Mouse (Mus musculus) thymus, postnatal 36 days (tissue): Measurements from ENCODE around the gene Tcf15.

Experiments
- DNase-seq, 2 experiments: peaks; one replicate each; pipeline ENCODE4 v3.0.0; 2022; ENCODE audit warnings: mixed read lengths in 2 of 2

Tcf15 gene

GRCm38 (mm10) chr2:152128597-152128996 lies 14.8 kb upstream of the Tcf15 start:
- no peak for DNase-seq

DNA sequence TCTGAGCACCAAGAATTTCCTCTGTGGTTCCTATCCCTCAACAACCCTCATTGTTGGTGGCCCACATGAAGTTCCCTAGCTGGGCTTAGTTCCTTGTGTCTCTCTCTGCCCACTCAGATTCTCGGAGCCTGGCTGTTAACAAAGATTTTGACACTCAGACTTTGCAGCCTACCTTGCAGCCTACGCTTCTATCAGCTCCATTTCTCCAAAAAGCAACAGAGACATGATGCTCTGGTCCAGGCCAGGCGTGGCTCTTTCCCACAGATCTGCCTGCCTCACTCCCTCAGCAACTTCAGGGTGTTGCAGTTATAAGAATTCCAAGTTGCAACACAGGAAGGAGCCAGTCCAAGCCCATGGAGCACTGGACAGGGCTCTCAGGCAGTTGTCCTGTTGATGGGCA lies 13.6 kb upstream of the Tcf15 start:
- DNase-seq: no peak

- no peak for DNase-seq
Observed at GRCm38 (mm10) chr2:152132016-152132415, 11.3 kb upstream of the Tcf15 start.

DNA sequence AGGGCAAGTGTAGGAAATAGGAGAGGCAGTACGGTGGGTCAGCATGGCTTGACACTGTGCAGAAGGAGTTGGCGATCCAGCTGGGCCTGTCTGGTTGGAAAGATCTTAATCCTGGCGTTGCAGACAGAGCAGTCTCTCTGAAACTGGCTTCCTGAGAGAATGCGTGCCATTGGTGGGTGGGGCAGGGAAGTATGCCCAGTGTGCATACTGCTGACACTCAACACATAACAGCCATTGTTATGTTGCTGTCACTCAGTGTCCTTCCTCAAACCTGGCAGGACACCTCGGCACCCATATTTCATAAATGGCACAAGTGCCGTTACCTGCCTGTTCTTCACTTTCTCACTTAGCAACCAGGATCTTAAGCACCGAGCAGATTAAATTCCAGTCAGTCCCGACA lies 10.7 kb upstream of the Tcf15 start:
- no peak for DNase-seq

- no peak for DNase-seq
Observed at GRCm38 (mm10) chr2:152139191-152139987, 4.0 kb upstream of the Tcf15 start.

GRCm38 (mm10) chr2:152140941-152141340 lies 2.4 kb upstream of the Tcf15 start:
- no peak for DNase-seq

DNA sequence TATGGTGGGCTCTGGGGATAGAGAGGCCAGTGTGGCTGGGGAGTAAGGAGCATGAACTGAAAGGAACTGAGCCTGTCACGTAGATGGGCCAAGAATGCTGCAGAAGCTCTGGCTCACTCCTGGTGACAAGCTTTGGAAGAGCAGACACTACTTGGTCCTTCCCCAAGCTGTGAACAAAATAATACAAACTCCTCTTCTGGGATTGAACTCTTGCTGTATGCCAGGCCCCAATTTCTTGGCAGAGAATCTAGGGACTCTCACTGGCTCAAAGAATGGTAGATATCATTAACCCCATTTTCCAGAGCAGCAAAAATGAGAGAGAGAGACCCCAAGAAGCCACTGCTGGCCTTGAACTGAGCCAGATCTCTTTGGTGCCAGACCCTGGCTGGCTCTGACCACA lies 1.9 kb upstream of the Tcf15 start:
- DNase-seq: no peak

GRCm38 (mm10) chr2:152142046-152142445 lies 1.3 kb upstream of the Tcf15 start:
- no peak for DNase-seq

- no peak for DNase-seq
Observed at GRCm38 (mm10) chr2:152142571-152142970, 790 bp upstream of the Tcf15 start.

DNA sequence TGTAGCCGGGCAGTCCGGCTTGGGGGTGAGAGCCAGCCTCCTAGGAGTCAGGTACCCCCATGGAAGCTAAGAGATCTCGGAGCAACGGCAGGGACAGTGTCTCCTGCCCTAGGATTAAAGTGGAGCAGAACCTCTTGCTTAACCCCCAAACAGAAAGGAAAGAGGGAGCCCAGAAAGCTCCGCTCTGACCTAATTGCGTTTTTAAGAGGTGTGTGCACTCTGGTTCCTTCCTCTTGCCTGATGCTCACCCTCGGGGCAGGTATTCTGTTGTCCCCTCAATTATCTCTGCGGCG lies 743 bp downstream of the Tcf15 start:
- no peak for DNase-seq

DNA sequence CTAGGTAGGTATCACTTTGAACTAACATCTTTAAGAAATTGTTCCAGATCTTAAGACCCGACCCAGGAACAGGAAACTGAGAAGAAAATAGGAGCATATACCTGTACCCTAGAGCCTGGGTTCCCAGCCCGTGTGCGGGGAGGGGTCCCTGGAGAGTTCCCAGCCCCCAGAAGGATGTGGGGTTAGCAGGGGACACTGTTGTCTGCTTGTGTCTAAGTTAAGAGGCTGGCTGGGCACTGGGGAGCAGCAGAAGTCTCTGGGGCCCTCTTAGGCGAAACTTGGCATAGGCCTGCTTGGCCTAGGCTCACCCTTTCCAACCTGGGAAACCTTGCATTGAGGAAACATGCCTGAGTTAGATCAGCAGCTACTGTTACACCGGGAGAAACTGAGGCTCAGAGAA lies 1.1 kb downstream of the Tcf15 start:
- no peak for DNase-seq

DNA sequence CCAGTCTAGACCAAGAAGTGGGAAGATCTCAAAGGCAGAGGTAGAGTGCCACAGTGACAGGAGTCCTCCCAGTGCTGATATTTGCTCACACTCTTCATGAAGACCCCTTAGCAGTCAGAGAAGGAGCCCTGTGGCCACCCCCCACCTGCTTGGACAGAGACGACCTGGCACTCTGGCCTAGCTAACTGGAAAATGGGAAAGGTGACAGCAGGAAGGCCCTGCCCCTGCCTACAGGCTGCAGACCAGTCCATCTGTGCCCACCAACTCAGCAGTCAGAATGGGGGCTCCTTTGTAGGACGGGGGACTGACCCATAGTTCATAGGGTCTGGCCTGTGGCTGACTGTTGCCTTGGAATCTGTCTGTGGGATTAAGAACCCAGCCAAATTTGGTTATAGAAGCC lies 2.4 kb downstream of the Tcf15 start:
- DNase-seq: no peak

DNA sequence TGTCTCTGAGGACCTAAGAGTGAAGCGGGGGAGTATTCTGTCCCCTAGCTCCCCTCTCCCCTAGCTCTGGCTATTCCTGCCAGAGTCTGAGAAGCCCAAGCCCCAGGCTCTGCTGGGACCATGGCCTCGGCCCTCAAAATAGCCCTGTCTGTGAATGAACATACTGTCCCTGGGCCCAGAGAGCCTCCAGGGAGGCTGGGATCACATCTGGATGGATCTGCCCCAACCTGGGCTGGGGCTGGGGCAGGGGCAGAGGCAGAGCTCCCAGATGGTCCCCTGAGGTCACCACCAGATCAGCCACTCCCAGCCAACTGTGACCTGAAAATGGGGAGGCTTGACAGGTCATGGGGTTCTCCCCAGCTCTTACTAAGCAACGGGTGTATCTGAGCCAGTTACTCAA lies 3.7 kb downstream of the Tcf15 start:
- no peak for DNase-seq

DNA sequence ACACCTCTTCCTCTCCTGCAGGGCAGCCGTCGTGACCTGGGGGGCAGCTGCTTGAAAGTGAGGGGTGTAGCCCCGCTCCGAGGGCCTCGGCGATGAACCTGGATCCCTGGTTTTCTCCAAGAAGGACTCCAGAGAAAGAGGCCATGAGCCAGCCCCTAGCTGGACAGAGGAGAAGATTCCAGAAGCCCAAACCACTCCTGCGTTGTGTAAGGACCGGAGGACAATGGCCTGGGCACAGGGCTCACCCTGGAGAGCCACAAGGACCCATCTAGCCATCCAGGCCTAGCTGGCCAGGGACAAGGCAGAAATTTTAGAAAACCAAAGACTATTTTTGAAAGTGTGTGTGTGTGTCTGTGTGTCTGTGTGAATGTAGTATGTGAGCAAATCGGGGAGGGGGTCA lies 5.3 kb downstream of the Tcf15 start:
- DNase-seq: no peak

DNA sequence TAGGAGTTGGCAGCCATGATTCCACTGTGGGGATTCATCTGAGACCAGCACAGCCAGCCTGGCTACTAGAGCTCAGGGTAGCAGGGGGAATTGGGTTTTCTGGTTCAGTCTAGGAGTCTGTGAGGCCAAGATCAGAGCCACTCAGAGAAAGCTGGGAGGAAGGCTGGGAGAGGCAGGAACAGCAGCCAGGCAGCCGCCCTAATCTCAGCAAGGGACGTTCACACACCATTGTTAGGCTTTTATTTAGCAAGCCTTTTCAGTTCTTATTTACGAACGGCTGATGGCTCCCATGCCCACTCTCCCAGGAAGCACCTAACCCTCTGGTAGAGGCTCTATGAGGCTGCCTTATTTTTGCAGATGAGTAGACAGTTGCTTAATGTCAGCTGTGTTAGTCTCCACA lies 6.5 kb downstream of the Tcf15 start:
- no peak for DNase-seq

GRCm38 (mm10) chr2:152150373-152150772 lies 7.0 kb downstream of the Tcf15 start:
- DNase-seq: no peak

GRCm38 (mm10) chr2:152153361-152153760 lies 10.0 kb downstream of the Tcf15 start:
- no peak for DNase-seq

DNA sequence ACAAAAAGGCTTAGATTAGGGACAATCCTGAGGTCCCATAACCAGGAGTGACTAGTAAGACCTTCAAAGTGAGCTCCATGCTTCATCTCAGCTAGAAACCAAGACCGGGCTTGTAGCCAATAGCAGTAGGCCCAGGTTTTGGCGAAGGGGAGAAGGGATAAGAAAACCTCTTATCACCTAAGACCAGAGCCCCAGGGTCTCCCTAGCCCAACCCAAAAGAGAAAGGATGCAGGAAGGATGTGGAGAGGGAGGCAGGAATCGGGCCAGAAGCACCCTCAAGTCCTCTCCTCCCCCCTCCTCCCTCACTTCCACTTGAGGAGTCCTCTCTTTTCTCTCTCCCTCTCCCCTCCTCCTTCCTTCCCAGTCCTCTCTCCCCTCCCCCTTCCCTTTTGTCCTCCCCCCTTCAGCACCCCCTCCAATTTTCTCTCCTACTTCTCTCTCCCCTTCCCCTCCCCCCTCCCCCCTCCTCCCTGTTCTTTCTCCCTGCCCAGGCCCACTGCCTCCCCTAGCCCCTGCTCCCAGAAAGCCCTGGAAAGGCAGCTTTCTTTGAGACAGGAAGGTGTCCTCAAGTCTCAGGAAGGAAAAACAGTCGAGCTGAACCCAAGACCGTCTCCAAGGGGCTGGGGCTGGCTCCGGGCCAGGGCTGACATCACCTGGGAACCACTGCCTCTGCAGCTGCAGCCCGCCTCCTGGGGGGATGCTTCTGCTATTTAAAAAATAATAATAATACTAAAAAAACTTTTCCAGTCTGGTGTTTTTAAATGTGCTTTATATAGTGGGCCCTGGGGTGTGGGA lies 12.2 kb downstream of the Tcf15 start:
- DNase-seq: no peak

DNA sequence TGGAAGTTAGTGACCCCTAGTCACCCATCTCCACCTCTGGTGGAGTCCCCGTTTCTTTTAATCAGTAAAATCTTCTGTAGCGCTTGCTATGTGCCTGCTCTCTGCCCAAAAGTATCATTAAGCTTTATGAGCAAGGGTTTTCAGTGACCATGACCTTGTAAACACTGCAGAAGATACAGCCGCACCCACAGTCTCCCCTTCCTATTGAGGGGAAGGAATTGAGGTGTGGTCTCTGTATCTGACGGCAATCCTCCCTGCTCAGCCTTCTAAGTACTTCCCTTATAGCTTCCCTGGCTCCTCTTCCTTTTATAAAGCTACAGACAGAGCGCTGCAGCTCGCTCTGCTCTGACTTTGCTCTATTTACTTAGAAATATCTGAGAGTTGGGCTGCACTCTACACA lies 13.1 kb downstream of the Tcf15 start:
- DNase-seq: no peak

DNA sequence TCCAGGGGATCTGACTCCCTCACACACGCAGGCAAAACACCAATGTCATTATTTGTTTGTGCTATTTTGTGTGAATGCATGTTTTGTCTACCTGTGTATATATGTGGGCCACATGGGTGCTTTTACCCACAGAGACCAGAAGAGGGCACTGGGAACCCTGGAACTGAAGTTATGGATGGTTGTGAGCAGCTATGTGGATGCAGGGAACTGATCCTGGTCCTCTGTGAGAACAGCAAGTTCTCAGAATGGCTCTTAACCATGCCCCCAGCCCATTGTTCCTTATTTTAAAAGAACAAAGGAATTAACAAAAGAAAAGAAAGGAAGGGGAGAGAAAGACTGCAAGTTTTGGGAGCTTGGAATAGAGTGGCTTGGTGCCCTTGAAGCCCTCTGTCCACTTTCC lies 16.1 kb downstream of the Tcf15 start:
- DNase-seq: no peak

- DNase-seq: no peak
Observed at GRCm38 (mm10) chr2:152166257-152166656, 22.9 kb downstream of the Tcf15 start.

- no peak for DNase-seq
Observed at GRCm38 (mm10) chr2:152167851-152168290, 24.5 kb downstream of the Tcf15 start.

- DNase-seq: no peak
Observed at GRCm38 (mm10) chr2:152169377-152169776, 26.0 kb downstream of the Tcf15 start.

DNA sequence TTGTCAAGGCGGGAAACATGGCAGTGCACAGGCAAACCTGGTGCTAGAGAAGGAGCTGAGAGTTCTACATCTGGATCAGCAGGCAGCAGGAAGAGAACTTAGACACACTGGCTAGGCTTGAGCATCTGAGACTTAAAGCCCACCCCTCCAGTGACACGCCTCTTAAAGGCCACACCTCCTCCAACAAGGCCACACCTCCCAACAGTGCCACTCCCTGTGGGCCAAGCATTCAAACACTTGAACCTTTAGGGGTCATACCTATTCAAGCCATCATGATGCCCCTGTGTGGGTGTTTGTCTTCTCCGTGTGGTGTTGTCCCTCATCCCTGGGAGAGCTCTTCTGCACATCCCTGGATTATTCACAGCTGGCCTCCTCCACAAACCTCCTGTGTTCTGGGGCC lies 31.5 kb downstream of the Tcf15 start:
- no peak for DNase-seq

- no peak for DNase-seq
Observed at GRCm38 (mm10) chr2:152176659-152177058, 33.3 kb downstream of the Tcf15 start.
